Comparison of ENCODE assay signal across 24 mouse cellular contexts in the genomic region with DNA sequence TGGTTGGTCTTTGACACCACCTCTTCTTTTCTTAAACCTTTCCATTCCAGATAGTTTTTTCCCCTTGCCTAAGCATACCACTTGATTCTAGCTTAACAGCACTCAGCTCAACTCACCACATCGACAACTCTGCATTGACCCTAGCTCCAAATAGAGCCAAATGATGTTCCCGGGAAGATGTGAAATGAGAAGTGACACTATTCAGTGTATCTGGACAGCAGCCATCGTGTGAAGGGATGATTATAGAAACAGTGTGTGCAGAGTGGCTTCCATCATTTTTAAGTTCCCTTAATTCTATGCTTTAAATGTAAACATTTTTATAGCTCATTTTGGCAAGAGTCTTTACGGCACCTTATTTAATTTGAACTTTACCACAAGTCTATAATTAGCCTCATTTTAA.
DNase-seq lines count a peak whose midpoint lies in the region; ATAC-seq and TF ChIP-seq lines count a peak whose summit lies in the region.
"Had no signal": no experiment of that assay in that cellular context is flagged by ENCODE, and none has a peak within 500 bp of the region (broad histone marks: within the 10 kb centered on the region; RNA-seq: fewer than 3 reads in every experiment).

No protein-coding gene starts in this region.

- no peaks in the 10 kb centered on the region for H3K27me3 ChIP-seq in lung, embryonic 14.5 days (ENCODE audit: insufficient read depth, low read length)
- H3K27me3 ChIP-seq in lung, postnatal 0 days (replicated peaks; ENCODE audit: insufficient read depth, low read length) = no peaks in the 10 kb centered on the region
- no peaks in the 10 kb centered on the region for H3K27me3 ChIP-seq in intestine, embryonic 16.5 days (replicated peaks; ENCODE audit: control insufficient read depth, insufficient read depth, low read length)
- H3K27me3 ChIP-seq in stomach, embryonic 16.5 days (ENCODE audit: control insufficient read depth, insufficient read depth, low read length) = no peaks in the 10 kb centered on the region
- H3K27me3 ChIP-seq: embryonic facial prominence, embryonic 15.5 days; hindbrain, embryonic 12.5 days; hindbrain, embryonic 15.5 days had no signal

- no peak for TF ChIP-seq CTCF in lung, embryonic 14.5 days (IDR thresholded peaks at IDR 0.05; ENCODE audit: low read depth)
- no peak for TF ChIP-seq CTCF in lung, postnatal 0 days (IDR thresholded peaks at IDR 0.05)

- 35% methylated on average over 4 of the region's 4 CpGs for WGBS in lung, embryonic 14.5 days
- WGBS in lung, postnatal 0 days = 65% methylated on average over 4 of the region's 4 CpGs
- WGBS in intestine, embryonic 16.5 days = 55% methylated on average over 4 of the region's 4 CpGs
- WGBS in stomach, embryonic 16.5 days = 49% methylated on average over 4 of the region's 4 CpGs

- no peak overlapping the region for H3K4me2 ChIP-seq in lung, embryonic 14.5 days
- H3K4me2 ChIP-seq in lung, postnatal 0 days (replicated peaks; ENCODE audit: low read depth, low read length) = no peak overlapping the region
- H3K4me2 ChIP-seq in intestine, embryonic 16.5 days (ENCODE audit: low read depth, low read length) = no peak overlapping the region
- H3K4me2 ChIP-seq in stomach, embryonic 16.5 days (ENCODE audit: low read depth, low read length) = no peak overlapping the region
- H3K4me2 ChIP-seq: embryonic facial prominence, embryonic 15.5 days; heart, embryonic 11.5 days; hindbrain, embryonic 12.5 days; hindbrain, embryonic 15.5 days had no signal

- no peak overlapping the region for H3K9ac ChIP-seq in lung, embryonic 14.5 days
- H3K9ac ChIP-seq in lung, postnatal 0 days (replicated peaks; ENCODE audit: low read depth) = no peak overlapping the region
- H3K9ac ChIP-seq in intestine, embryonic 16.5 days (ENCODE audit: low read depth, low read length) = no peak overlapping the region
- no peak overlapping the region for H3K9ac ChIP-seq in stomach, embryonic 16.5 days (ENCODE audit: low read length)
- H3K9ac ChIP-seq: embryonic facial prominence, embryonic 15.5 days; forebrain, postnatal 0 days; hindbrain, embryonic 12.5 days; hindbrain, embryonic 15.5 days had no signal

- H3K27ac ChIP-seq in lung, embryonic 14.5 days (ENCODE audit: low read depth) = 0 out of 2 replicates have a peak overlapping the region, but pooled peaks have one; percentile 9
- H3K27ac ChIP-seq in lung, postnatal 0 days (ENCODE audit: low read length) = no peak overlapping the region
- peak overlapping the region; percentile 13; the same call in 1 of the 2 replicates for H3K27ac ChIP-seq in intestine, embryonic 16.5 days (ENCODE audit: low read length)
- peak overlapping the region; percentile 20; the same call in 1 of the 2 replicates for H3K27ac ChIP-seq in stomach, embryonic 16.5 days (ENCODE audit: low read length)
- H3K27ac ChIP-seq: gastrocnemius, adult 2 months; hindbrain, embryonic 12.5 days; hindbrain, embryonic 15.5 days had no signal

- no peak overlapping the region for H3K4me3 ChIP-seq in lung, embryonic 14.5 days (ENCODE audit: low read depth, low read length)
- no peak overlapping the region for H3K4me3 ChIP-seq in lung, postnatal 0 days (ENCODE audit: low read depth, low read length)
- no peak overlapping the region for H3K4me3 ChIP-seq in intestine, embryonic 16.5 days (ENCODE audit: low read length)
- H3K4me3 ChIP-seq in stomach, embryonic 16.5 days (replicated peaks; ENCODE audit: low read length) = no peak overlapping the region
- H3K4me3 ChIP-seq: embryonic facial prominence, embryonic 15.5 days; gastrocnemius, adult 2 months; hindbrain, embryonic 12.5 days; hindbrain, embryonic 15.5 days had no signal

- no peaks in the 10 kb centered on the region for H3K36me3 ChIP-seq in lung, embryonic 14.5 days (ENCODE audit: insufficient read depth)
- H3K36me3 ChIP-seq in lung, postnatal 0 days (ENCODE audit: insufficient read depth, low read length) = no peaks in the 10 kb centered on the region
- no peaks in the 10 kb centered on the region for H3K36me3 ChIP-seq in intestine, embryonic 16.5 days (ENCODE audit: control insufficient read depth, insufficient read depth, low read length)
- H3K36me3 ChIP-seq in stomach, embryonic 16.5 days (ENCODE audit: control insufficient read depth, insufficient read depth, low read length) = no peaks in the 10 kb centered on the region
- H3K36me3 ChIP-seq: embryonic facial prominence, embryonic 15.5 days; hindbrain, embryonic 12.5 days; hindbrain, embryonic 15.5 days had no signal

- peak; percentile 90 for DNase-seq in lung, embryonic 14.5 days
- no peak for DNase-seq in lung, postnatal 14 days
- peak; percentile 35 for DNase-seq in lung, postnatal 0 days (ENCODE audit: low spot score)
- DNase-seq in lung, postnatal 25 days (ENCODE audit: low spot score) = no peak
- no peak for DNase-seq in urinary bladder, postnatal 25 days (ENCODE audit: low spot score)
- DNase-seq: adrenal gland, adult 8-10 months; adrenal gland, postnatal 25 days; cerebellum, adult 11-12 months; cerebellum, adult 8-10 months; cerebellum, postnatal 10 days; cerebellum, postnatal 36 days; embryo, embryonic 11 days; forebrain, postnatal 0 days; gastrocnemius, adult 2 months; gastrocnemius, postnatal 14 days; heart, adult 11 months had no signal

- TF ChIP-seq EP300 in lung, postnatal 0 days (IDR thresholded peaks at IDR 0.05) = no peak

- H3K4me1 ChIP-seq in lung, embryonic 14.5 days (ENCODE audit: insufficient read depth) = peaks cover 18% of the 10 kb centered on the region; the same call in 1 of the 2 replicates
- no peaks in the 10 kb centered on the region for H3K4me1 ChIP-seq in lung, postnatal 0 days (ENCODE audit: insufficient read depth, low read depth, low read length)
- H3K4me1 ChIP-seq in intestine, embryonic 16.5 days (ENCODE audit: control insufficient read depth, insufficient read depth, low read length) = 0 out of 2 replicates have a peak, but pooled peaks cover 5% of the 10 kb centered on the region
- peaks cover 4% of the 10 kb centered on the region; the same call in 1 of the 2 replicates for H3K4me1 ChIP-seq in stomach, embryonic 16.5 days (ENCODE audit: control insufficient read depth, insufficient read depth, low read length)

- ATAC-seq in lung, embryonic 14.5 days (ENCODE audit: insufficient read depth) = peak; percentile 63
- ATAC-seq in lung, postnatal 0 days = no peak
- no peak for ATAC-seq in intestine, embryonic 16.5 days
- ATAC-seq in stomach, embryonic 16.5 days (ENCODE audit: insufficient read depth, low FRiP score) = 0 out of 2 replicates have a peak, but pooled peaks have one; percentile 27
- ATAC-seq: CD4-positive, CD25-positive, alpha-beta regulatory T cell, adult 4 months; forebrain, embryonic 14.5 days; forebrain, postnatal 0 days had no signal

- H3K9me3 ChIP-seq in lung, embryonic 14.5 days (ENCODE audit: low read depth, low read length) = no peaks in the 10 kb centered on the region
- H3K9me3 ChIP-seq in lung, postnatal 0 days (ENCODE audit: low read length) = no peaks in the 10 kb centered on the region
- H3K9me3 ChIP-seq in intestine, embryonic 16.5 days (ENCODE audit: control insufficient read depth, low read length) = no peaks in the 10 kb centered on the region
- no peaks in the 10 kb centered on the region for H3K9me3 ChIP-seq in stomach, embryonic 16.5 days (replicated peaks; ENCODE audit: control insufficient read depth, low read length)
- H3K9me3 ChIP-seq: embryonic facial prominence, embryonic 15.5 days; hindbrain, embryonic 12.5 days; hindbrain, embryonic 15.5 days had no signal

Comparison
In these comparisons a context has a peak if more than half of its experiments do, and no peak if none do; other contexts are left out.
1. ATAC-seq: peak in lung, embryonic 14.5 days (single experiment) and stomach, embryonic 16.5 days (single experiment); none in lung, postnatal 0 days (single experiment) and intestine, embryonic 16.5 days (single experiment).
2. DNase-seq: peak in lung, embryonic 14.5 days (single experiment) and lung, postnatal 0 days (single experiment); none in lung, postnatal 14 days (single experiment), lung, postnatal 25 days (single experiment) and urinary bladder, postnatal 25 days (single experiment).